Mouse (Mus musculus) cerebral cortex, adult 2 months (tissue): ENCODE results near the gene Slc3a1.

Experiments
- WGBS: fragments of 180-500 bp; shearing (Covaris S2); methylation state at CpG from one replicate; pipeline ENCODE4 v1.1.7; 2018; 5-methylcytosine and 5-hydroxymethylcytosine counted together

Slc3a1 gene

DNA sequence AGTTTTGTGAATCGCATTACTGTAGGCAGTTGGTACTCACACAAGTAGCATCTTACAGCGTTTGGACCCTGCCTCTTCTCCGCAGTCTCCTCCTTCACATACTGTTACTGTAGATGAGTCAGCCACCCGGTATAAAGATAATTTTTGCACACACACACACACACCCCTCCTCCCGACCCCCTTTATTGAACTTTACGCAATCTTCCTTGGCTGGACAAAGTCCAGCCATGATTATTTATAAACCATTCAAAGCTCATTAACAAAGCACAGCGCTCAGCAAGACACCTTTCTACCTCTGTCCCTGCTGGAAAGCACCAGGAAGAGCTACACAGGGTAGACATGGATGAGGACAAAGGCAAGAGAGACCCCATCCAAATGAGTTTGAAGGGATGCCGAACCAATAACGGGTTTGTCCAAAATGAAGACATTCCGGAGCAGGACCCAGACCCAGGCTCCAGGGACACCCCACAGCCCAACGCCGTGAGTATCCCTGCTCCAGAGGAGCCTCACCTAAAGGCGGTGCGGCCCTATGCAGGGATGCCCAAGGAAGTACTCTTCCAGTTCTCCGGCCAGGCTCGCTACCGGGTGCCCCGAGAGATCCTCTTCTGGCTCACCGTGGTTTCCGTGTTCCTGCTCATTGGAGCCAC is at the start of gene Slc3a1:
TSS of gene Slc3a1 (plus strand) at position 284 of the 647 bp plus-strand sequence.
- WGBS: 65% methylated on average over 20 of the region's 20 CpGs

DNA sequence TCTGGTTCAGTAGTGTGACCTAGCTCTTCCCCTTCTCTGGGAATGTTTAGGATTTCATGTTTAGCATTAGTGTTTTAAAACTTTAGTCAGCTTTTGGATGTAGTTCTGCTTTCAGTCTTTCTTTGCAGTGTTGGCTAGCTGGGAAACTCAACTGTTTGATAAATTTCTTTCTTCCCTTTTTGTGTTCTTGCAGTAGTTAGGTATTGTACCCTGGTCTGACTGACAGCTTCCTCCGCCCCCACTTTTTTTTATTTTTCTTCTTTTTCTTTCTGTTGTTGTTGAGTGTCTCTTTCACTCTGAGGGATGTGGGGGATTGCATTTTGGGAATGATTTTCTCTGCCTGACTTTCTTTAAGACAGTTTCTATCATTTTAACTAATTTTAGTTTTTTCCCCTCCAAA is 46.5 kb upstream of the Slc3a1 start:
- WGBS: 85% methylated on average over 1 of the region's 1 CpGs

GRCm38 (mm10) chr17:84982735-84983134 is 45.4 kb upstream of the Slc3a1 start:
- WGBS: 80% methylated on average over 2 of the region's 2 CpGs

DNA sequence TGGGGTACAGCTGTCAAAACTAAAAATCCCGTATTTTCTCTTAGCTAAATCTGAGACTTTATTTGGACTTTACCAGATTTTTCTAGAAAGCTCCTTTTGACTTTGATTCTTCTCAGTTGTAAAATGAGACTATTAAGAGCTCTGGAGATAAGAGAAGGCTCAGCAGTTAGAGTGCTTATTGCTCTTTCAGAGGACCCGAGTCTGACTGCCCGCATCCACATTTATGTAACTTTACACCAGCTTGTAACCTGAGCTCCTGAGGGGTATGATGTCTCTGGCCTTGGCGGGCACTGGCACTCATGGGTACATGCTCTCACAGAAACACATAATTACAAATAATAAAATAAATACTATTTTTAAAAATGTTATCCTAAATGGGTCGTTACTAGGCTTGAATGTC is 41.8 kb upstream of the Slc3a1 start:
- 79% methylated on average over 5 of the region's 5 CpGs for WGBS

DNA sequence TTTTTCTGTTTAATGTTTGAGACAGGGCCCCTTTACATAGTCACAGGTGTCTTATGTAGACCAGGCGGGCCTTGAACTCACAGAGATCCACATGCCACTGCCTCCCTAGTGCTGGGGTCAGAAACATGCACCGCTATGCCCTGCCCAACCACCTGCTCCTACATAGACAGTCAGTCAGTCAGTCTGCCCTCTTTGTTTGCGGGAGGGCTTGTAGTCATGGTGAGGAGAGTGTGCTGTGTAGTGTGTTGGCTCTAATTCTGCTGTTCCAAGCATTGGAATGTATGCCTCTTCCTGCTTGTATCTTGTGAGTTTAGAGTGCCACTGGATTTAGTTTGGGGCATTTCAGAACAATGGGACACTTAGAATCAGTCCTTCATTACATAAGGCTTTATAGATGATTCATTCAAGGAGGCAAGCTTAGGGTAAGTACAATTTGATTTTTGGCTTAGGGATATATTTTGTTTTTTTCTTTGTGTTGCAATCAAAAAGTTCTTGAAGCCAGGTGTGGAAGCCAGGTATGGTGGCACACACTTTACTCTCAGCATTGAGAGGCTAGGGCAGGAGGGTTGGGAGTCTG is 40.3 kb upstream of the Slc3a1 start:
- WGBS: 70% methylated on average over 3 of the region's 3 CpGs

DNA sequence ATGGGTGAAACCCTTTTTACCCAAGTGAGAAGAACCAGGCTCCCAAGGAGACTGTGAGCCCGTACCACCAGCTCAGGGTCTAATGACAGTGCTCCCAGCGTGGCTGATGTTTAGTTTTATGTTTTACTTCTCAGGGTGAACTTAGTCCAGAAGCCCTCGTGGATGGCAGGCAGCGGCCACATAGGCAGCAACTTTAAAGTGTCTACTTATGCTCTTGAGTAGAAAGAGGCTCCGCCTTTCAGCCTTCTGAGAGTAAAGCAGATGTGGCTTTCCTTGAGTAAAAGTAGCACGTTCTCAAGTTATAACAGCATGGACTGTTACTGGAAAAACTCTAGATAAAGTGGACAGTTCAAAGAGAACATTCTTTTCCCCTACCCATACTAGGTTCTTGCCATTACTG is 32.3 kb upstream of the Slc3a1 start:
- WGBS: 75% methylated on average over 6 of the region's 6 CpGs

DNA sequence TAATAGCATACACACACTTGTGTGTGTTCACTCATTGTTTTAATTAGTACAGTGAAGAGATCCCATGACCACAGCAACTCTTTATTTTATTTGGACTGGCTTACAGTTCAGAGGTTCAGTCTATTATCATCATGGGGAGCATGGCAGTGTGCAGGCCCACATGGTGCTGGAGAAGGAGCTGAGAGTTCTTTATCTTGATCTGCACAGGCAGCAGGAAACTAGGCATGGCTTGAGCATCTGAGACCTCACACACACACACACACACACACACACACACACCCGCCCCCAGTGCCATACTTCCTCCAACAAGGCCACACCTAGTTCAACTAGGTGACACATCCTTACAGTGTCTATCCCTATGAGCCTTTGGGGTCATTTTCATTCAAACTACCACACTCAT is 30.5 kb upstream of the Slc3a1 start:
- 87% methylated on average over 1 of the region's 1 CpGs for WGBS

- 27% methylated on average over 10 of the region's 10 CpGs for WGBS
Measured at GRCm38 (mm10) chr17:84999636-85000035, 28.5 kb upstream of the Slc3a1 start.

GRCm38 (mm10) chr17:85013485-85013884 is 14.7 kb upstream of the Slc3a1 start:
- 82% methylated on average over 6 of the region's 6 CpGs for WGBS

DNA sequence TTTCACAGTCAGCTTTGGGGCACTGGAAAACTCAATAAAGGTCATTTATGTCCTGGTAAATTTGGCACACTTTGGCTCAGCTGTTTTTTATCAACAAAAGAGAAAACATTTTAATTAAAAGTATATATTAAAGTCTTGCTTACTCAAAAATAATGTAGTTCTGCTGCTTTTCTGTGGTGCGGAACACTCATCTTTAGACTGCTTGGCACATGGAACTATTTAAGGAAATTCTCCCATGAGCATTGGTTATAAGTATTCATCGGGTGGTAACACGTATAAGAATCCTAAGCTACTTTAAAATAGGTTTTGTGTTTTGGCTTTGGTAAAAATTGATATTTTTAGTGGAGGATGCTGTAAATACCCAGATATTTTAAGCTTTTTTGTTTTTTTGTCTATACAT is 13.5 kb upstream of the Slc3a1 start:
- 74% methylated on average over 3 of the region's 3 CpGs for WGBS

DNA sequence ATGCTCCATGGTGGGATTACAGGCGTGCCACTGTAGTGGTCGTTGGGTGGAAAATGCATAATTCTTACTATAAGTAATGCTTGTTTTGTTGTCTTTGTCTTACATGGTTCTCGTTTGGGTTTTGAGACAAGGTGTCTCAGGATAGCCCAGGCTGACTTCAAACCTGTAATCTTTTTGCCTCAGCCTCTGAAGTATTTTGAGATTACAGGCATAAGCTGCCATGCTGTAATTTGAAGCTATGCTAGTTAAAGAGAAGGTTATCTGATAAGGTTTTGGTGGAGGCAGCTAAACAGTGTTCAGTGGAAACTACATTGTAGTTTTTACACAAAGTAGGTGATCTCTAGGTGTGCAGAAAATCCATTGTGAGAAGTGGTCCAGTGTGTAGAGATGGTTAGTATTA is 9.8 kb upstream of the Slc3a1 start:
- WGBS: 86% methylated on average over 3 of the region's 3 CpGs

DNA sequence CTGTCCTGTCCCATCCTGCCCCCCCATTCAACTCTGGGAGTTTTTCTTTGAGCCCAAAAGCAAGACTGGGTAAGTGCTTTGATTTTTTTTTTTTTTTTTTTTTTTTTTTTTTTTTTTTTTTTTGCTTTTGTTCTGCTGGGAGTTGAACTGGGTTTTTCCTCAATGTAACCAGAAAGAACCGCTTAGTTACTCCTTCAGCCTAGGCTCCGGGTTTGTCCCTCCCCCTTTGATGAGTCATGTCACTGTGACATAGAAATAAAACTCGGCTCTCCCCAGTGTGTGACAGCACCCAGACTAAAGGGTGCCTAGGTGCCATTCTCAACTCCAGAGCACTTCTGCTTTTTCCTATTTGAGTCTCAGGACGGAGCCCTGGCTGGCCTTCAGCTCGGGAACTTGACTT is 9.4 kb upstream of the Slc3a1 start:
- 49% methylated on average over 5 of the region's 5 CpGs for WGBS

DNA sequence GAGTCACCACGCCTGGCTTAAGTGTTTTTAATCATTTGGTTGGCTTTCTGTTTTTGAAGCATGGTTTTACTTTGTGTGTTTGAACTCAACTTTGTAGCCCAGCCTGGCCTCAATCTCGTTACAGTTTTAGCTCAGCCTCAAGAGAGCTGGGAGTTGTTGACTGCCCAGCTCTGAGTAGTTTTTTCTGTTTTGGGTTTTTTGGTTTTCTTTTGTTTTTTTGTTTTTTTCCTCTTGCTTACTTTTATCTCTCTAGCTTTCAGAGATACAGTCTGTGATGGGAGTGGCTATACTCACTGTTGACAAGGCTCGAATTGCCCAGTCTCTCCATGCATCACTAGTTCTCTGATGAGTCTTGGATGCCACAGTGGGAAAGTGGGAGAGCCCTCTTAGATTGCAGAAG is 7.8 kb upstream of the Slc3a1 start:
- WGBS: 89% methylated on average over 3 of the region's 3 CpGs

- 50% methylated on average over 22 of the region's 22 CpGs for WGBS
Measured at GRCm38 (mm10) chr17:85023247-85024167, 4.7 kb upstream of the Slc3a1 start.

DNA sequence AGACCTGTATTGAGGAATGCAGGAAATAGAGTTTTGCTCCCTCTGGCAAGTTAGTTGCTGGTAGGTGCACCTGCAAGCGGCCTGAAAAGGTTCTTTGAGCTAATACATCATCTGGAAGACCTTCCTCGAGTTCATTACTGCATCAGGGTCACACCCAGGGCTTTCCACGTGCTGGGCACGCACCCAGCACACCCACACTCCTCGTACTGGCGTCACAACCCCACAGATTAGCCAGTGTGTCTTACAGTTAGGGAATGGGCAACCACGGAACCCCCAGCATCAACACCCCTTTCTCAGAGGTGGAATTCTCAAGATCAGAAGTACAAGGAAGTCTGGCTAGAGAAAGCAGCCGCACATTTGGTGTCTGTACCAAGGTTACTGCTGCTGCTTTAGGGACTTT is 3.9 kb upstream of the Slc3a1 start:
- 83% methylated on average over 8 of the region's 8 CpGs for WGBS

DNA sequence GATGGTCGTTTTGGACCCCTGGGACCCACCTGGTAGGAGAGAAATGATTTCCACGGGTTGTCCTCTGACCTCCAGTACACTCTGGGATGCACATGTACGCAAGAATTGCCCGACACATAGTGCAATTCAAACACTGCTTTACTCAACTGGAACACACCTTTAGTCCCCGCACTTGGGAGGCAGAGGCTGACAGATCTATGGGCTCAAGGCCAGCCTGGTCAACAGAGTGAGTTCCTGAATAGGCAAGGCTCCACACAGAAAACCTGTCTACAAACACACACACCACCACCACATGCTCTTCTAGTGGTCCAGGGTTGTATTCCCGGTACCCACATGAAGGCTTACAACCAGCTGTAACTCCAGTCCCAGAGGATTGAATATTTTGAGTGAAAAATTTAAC is 3.0 kb upstream of the Slc3a1 start:
- WGBS: 95% methylated on average over 6 of the region's 6 CpGs

- WGBS: 86% methylated on average over 6 of the region's 6 CpGs
Measured at GRCm38 (mm10) chr17:85026436-85026835, 1.7 kb upstream of the Slc3a1 start.

DNA sequence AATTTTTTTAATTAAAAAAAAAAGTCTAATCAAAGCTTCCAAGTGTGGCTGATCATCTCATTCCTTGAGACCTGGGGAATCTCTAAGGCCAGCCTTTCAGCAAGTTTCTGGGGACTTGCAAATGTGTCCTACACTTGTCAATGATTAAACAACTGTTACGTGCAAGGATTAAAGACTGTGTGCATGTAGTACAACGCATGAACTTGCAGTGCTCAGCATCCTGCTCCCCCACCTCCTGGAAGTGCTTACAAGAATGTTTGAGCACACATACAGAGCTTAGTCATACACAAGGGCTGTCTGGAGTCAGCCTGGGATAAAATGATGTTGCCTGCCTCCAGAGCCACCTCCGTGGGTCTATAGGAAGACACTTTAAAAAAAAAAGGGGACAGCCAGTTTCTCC is 929 bp upstream of the Slc3a1 start:
- WGBS: 65% methylated on average over 3 of the region's 3 CpGs

DNA sequence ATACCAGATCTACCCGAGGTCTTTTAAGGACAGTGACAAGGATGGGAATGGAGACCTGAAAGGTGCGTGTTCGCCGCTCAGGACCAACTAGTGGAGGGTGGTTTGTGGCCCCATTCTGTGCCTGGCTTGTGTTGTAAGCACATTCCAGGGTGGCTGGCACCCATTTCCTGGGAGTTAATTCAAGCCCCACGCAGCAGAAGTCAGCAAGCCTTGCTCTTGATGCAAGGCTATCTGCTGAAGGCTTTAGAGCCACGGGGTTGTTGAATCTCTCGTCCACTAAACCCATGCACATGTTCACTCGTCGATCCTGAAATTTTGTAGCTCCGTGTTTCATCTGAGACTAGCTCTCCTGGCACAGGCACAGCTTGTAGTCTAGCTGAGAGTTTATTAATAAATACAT is 621 bp downstream of the Slc3a1 start:
- 69% methylated on average over 10 of the region's 10 CpGs for WGBS

DNA sequence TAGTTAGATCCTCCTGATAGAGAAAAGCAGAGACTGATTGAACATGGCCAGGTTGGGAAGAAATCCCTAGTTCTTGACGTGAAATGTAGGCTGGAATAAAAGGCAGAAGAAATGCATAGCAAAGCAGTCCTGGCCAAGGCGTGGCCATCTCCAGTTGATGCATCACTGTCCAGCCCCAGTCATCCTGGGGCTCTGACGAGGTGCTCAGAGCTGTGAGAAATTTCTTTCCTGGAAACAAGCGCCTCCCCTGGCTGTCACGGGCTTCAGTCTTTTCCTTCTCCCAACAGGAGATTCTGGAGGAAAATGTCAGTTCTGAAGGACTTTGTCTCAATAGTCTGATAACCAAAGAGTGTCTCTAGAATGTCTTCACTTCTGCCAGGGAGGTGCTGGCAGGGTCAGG is 2.5 kb downstream of the Slc3a1 start:
- 81% methylated on average over 5 of the region's 5 CpGs for WGBS

- WGBS: 56% methylated on average over 3 of the region's 3 CpGs
Measured at GRCm38 (mm10) chr17:85033087-85033486, 4.9 kb downstream of the Slc3a1 start.

GRCm38 (mm10) chr17:85034068-85034467 is 5.9 kb downstream of the Slc3a1 start:
- whole genome bisulfite sequencing: 32% methylated on average over 11 of the region's 11 CpGs

- WGBS: 85% methylated on average over 5 of the region's 5 CpGs
Measured at GRCm38 (mm10) chr17:85037855-85038254, 9.7 kb downstream of the Slc3a1 start.
